Mouse (Mus musculus) spleen, postnatal 10 days (tissue): ENCODE data around the gene Spred3.
"Not testable (repeated sequence)": the region's sequence is repeated elsewhere in the genome, so short reads cannot be mapped to it uniquely, and the experiment has no call there.

Experiments
- DNase-seq, 2 experiments: peaks; one replicate each; pipeline ENCODE4 v3.0.0; 2021 to 2022; ENCODE audit warnings: low spot score in 2 of 2

Spred3 gene

GRCm38 (mm10) chr7:29170066-29170754 lies at the start of gene Spred3, which contains the start of gene Ggn:
Gene Spred3 (minus strand): TSS chr7:29170411.
Gene Ggn (plus strand): TSS chr7:29170210.
- peak; percentile 45 to 74 for DNase-seq

GRCm38 (mm10) chr7:29214846-29215245 lies 44.6 kb upstream of the Spred3 start:
- no peak for DNase-seq

- no peak for DNase-seq
Observed at GRCm38 (mm10) chr7:29214236-29214635, 44.0 kb upstream of the Spred3 start.

GRCm38 (mm10) chr7:29213675-29214082 lies 43.5 kb upstream of the Spred3 start, which contains the start of gene Catsperg1:
Gene Catsperg1 (minus strand): TSS chr7:29214035.
- DNase-seq, result no peak

GRCm38 (mm10) chr7:29212775-29213560 lies 42.8 kb upstream of the Spred3 start:
- not testable (repeated sequence) for DNase-seq

GRCm38 (mm10) chr7:29212199-29212765 lies 42.1 kb upstream of the Spred3 start:
- no peak for DNase-seq

GRCm38 (mm10) chr7:29211415-29212198 lies 41.4 kb upstream of the Spred3 start:
- DNase-seq, result peak; percentile 69 to 87

- DNase-seq, result peak in 1 of 2 experiments; percentile 69
Observed at GRCm38 (mm10) chr7:29211013-29211412, 40.8 kb upstream of the Spred3 start.

GRCm38 (mm10) chr7:29202577-29202976 lies 32.4 kb upstream of the Spred3 start:
- no peak for DNase-seq

- not testable (repeated sequence) for DNase-seq
Observed at GRCm38 (mm10) chr7:29194230-29194629, 24.0 kb upstream of the Spred3 start.

GRCm38 (mm10) chr7:29181323-29181722 lies 11.1 kb upstream of the Spred3 start:
- DNase-seq, result not testable (repeated sequence)

- DNase-seq, result no peak
Observed at GRCm38 (mm10) chr7:29180854-29181236, 10.6 kb upstream of the Spred3 start.

GRCm38 (mm10) chr7:29180077-29180853 lies 10.1 kb upstream of the Spred3 start, which contains the start of gene Psmd8:
Gene Psmd8 (minus strand): TSS chr7:29180701.
- DNase-seq, result peak; percentile 89 to 96

- peak in 1 of 2 experiments; percentile 25 for DNase-seq
Observed at GRCm38 (mm10) chr7:29179323-29179722, 9.1 kb upstream of the Spred3 start.

- DNase-seq, result peak in 1 of 2 experiments; percentile 26
Observed at GRCm38 (mm10) chr7:29178106-29178505, 7.9 kb upstream of the Spred3 start.

- DNase-seq, result no peak
Observed at GRCm38 (mm10) chr7:29172390-29173016, 2.3 kb upstream of the Spred3 start.

GRCm38 (mm10) chr7:29171562-29172097 lies 1.4 kb upstream of the Spred3 start:
- no peak for DNase-seq

GRCm38 (mm10) chr7:29170755-29171561 lies 747 bp upstream of the Spred3 start:
- peak in 1 of 2 experiments; percentile 54 for DNase-seq
